Mouse (Mus musculus): Measurements from ENCODE around the gene Ap5z1. TPM values are rescaled to one million over a fixed set of nuclear protein-coding genes. Genes with fewer than 3 reads are reported as not detected.
A peak's percentile ranks its signal among the peaks of the same experiment; 100 is the strongest.

Gene Ap5z1
- polyA plus RNA-seq, 1 experiment: 26.2 TPM

DNA sequence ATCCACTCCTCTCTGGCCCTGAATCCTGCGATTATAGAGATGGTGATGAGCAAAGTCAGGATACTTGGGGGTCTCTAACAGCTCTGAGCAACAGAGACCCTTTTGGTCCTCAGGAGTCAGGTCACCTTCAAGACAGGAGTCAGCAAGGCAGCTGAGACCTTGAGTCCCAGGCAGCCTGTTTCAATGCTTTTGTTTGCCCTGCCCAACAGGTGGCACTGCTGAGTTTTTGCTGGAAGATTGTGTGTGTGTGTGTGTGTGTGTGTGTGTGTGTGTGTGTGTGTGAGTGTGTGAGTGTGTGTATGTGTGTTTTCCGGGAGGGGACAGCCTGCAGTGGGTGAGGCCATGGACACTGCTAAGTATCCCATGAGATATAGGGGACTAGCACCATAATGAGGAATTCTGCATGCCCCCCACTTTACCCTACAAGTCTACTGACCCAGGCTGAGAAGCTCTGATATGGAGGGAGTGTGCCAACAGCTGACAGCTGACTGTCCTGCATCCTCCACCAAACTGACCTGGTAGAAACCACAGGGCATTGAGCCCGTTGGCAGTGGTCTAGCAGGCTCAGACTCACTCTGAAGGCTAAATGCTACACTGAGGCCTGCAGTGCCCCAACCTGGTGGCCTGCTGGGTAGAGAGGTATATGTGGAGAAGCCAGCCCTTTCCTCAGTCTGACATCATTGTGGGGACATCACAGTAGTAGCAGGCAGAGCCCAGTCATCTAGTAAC, 42.1 kb downstream of the Ap5z1 start:
- H3K36me3 ChIP-seq (replicated peaks; ENCODE audit: low read length): no peaks in the 10 kb centered on the region
- H3K4me3 ChIP-seq (replicated peaks): no peak overlapping the region
- TF ChIP-seq FLI1 (IDR thresholded peaks at IDR 0.05; ENCODE audit: low read length): no peak
- TF ChIP-seq GATA1 (IDR thresholded peaks at IDR 0.05; ENCODE audit: borderline replicate concordance, low read length): no peak
- peaks cover 35% of the 10 kb centered on the region for H3K4me1 ChIP-seq
- H3K9me3 ChIP-seq: no peaks in the 10 kb centered on the region
- H3K27me3 ChIP-seq (replicated peaks): peaks cover 64% of the 10 kb centered on the region

DNA sequence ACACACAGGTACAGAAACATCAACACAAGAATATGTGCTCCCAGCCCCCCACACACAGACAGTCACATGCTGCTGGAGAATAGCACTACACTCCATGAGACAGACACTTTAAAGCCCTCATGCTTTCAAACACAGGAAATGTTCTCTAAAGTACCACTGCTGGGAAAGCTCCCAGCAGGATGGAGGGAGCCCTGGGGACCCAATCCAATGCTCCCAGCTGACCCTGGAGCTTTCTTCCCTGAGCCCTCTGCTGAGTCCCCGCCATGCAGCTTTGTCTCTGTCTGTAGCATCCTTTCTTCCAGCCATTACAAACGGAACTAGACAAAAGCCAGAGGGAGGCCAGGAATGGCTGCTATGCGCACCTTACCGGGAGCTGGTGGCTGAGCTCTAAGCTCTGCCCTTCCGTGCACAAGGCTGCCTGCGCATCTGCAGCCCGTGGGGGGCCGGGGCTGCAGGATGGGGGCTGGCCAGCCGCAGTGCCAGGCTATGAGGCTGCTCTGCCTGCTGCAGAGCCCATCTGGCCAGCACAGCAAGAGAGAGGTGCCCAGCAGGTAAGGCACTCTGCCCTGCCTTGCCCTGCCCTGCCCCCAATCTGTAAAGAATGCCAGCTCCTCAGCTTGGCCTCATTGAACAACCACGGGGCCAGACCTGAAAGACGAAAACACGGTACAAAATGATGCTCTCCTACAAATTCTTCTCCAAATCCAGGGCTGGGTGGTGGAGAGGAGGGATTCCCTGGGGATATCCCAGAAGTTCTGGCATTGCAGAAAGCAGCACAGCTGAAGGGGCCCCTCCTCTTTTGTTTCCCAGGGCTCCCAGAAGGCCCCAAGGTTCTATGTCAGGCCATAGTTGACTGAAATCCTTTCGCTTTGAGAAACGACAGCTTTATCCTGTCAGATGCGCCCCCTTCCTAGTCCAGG, 45.7 kb downstream of the Ap5z1 start:
- Histone ChIP-seq H3K9me3 (no peaks in the 10 kb centered on the region), H3K36me3 (replicated peaks; ENCODE audit: low read length) (no peaks in the 10 kb centered on the region), H3K4me3 (replicated peaks) (no peak overlapping the region), H3K27me3 (replicated peaks) (peaks cover 74% of the 10 kb centered on the region), H3K4me1 (peaks cover 32% of the 10 kb centered on the region)
- TF ChIP-seq FLI1 (IDR thresholded peaks at IDR 0.05; ENCODE audit: low read length) (no peak), GATA1 (IDR thresholded peaks at IDR 0.05; ENCODE audit: borderline replicate concordance, low read length) (no peak)

DNA sequence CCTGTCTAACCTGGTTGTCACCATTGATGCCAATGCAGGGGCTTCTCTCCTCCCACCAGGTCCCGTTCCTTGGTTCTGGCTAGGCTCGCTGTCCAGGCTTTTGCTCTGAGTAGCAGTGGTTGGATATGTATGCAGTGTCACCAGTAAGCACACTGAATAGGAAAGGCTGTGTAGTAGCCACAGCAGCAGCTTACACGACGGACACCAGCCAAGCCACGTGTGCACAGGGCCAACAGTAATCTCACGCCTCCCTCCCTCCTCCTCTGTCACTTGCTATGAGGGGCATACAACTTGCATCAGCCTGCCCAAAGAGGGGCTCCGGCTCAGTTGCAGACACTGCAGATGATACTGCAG, 46.3 kb downstream of the Ap5z1 start:
- Histone ChIP-seq H3K9me3 (no peaks in the 10 kb centered on the region), H3K27me3 (replicated peaks) (peaks cover 76% of the 10 kb centered on the region), H3K4me1 (peaks cover 32% of the 10 kb centered on the region), H3K36me3 (replicated peaks; ENCODE audit: low read length) (no peaks in the 10 kb centered on the region), H3K4me3 (replicated peaks) (peak overlapping the region; percentile 47)
- TF ChIP-seq GATA1 (IDR thresholded peaks at IDR 0.05; ENCODE audit: borderline replicate concordance, low read length) (no peak), FLI1 (IDR thresholded peaks at IDR 0.05; ENCODE audit: low read length) (no peak)

DNA sequence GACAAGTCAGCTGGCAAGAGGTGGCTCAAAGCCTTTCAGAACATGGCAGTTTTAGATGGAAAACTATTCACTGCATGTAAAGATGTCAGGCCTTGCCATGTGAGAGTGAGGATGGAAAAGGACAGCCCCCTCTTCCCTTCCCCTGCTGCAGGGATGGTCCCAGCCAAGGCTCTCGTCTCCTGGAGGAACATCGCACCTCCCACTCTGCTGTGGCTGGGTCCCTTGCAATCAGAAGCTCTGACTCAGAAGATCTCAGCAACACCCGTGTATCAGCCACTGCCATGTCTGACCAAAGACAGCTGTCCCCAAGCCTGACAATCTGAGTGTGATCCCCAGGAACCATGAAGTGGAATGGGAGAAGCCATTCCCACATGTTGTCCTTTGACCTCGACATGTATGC, 48.4 kb downstream of the Ap5z1 start:
- Histone ChIP-seq H3K36me3 (replicated peaks; ENCODE audit: low read length) (no peaks in the 10 kb centered on the region), H3K4me3 (replicated peaks) (no peak overlapping the region)
- TF ChIP-seq FLI1 (IDR thresholded peaks at IDR 0.05; ENCODE audit: low read length) (no peak), GATA1 (IDR thresholded peaks at IDR 0.05; ENCODE audit: borderline replicate concordance, low read length) (no peak)

DNA sequence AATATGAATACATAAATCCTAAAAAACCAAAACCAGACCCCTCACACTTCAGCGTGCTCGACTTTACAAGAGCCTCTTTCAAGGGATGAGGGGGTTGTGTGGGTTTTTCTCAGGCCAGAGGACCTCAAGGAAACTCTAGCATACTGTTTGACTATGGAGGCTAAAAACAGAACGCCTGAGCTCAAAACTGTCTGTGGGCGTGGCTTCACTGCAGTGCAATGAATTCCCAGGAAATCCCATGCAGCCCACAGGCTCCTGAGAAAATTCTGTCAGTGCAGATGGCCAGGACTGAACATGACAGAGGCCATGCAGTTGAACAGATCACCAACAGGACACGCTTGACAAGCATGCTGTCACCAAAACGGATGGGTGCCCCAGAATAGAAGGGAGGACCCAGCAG, 55.2 kb downstream of the Ap5z1 start:
- Histone ChIP-seq H3K36me3 (replicated peaks; ENCODE audit: low read length) (peaks cover 14% of the 10 kb centered on the region), H3K4me3 (replicated peaks) (no peak overlapping the region), H3K4me1 (peaks cover 56% of the 10 kb centered on the region), H3K9me3 (peaks cover 45% of the 10 kb centered on the region), H3K27me3 (replicated peaks) (peaks cover 21% of the 10 kb centered on the region)
- TF ChIP-seq FLI1 (IDR thresholded peaks at IDR 0.05; ENCODE audit: low read length) (no peak), GATA1 (IDR thresholded peaks at IDR 0.05; ENCODE audit: borderline replicate concordance, low read length) (no peak)

More for the DNA sequence above, 48.4 kb downstream of the Ap5z1 start:
- peaks cover 30% of the 10 kb centered on the region for H3K4me1 ChIP-seq
- H3K9me3 ChIP-seq: no peaks in the 10 kb centered on the region
- peaks cover 71% of the 10 kb centered on the region for H3K27me3 ChIP-seq (replicated peaks)

DNA sequence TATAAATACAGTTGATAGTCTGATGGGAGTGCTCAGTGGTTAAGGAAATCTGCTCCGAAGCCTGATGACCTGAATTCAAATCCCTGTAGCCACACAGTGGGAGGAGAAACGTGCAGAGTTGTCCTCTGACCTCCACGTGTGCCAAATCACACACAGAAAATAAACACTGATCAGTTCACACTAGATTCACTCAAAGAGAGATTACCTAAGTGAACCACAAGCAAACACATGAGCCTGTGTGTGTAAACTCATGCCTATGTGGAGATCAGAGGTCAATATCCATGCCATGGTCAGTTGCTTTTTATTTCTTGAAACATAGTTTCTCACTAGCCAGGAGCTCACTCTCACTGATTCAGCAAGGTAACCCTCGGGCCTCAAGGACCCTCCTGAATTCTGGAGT, 56.6 kb downstream of the Ap5z1 start:
- peaks cover 45% of the 10 kb centered on the region for H3K9me3 ChIP-seq
- TF ChIP-seq FLI1 (IDR thresholded peaks at IDR 0.05; ENCODE audit: low read length): no peak
- no peak for TF ChIP-seq GATA1 (IDR thresholded peaks at IDR 0.05; ENCODE audit: borderline replicate concordance, low read length)
- H3K36me3 ChIP-seq (replicated peaks; ENCODE audit: low read length): peaks cover 14% of the 10 kb centered on the region
- no peak overlapping the region for H3K4me3 ChIP-seq (replicated peaks)
- peaks cover 60% of the 10 kb centered on the region for H3K4me1 ChIP-seq
- peaks cover 29% of the 10 kb centered on the region for H3K27me3 ChIP-seq (replicated peaks)

DNA sequence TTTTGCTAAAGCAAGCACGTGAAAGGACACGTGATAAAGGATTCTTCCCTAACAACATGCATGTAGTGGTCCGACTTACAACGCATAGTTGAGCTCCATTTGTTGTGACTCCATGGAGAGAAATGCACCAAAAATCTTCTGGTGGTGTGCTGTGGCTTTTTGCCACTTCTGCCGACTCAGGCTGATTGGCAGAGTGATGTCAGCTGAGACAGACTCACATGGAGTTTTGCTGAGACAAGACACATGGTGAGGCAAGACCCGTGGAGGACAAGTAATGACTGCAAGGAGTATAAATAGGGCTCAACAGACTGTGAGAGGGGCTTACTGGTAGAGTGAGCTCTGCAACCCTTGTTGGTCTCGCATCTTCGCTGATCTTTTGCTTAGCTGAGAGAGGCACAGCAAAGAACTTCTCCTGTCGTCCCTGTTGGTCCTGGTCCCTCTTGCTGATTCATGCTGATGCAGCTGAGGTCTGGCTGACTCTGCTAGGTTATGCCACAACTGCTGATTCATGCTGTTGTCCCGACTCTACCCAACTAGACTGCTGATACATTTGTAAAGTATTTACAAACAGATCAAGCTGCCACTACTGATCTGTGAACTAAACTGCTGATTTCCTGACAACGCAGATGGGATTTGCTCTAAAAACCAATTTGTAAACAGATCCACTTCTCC, 57.6 kb downstream of the Ap5z1 start:
- H3K9me3 ChIP-seq: peaks cover 45% of the 10 kb centered on the region
- peak overlapping the region; percentile 85 for H3K4me3 ChIP-seq (replicated peaks)
- H3K36me3 ChIP-seq (replicated peaks; ENCODE audit: low read length): peaks cover 14% of the 10 kb centered on the region
- peaks cover 30% of the 10 kb centered on the region for H3K27me3 ChIP-seq (replicated peaks)
- H3K4me1 ChIP-seq: peaks cover 59% of the 10 kb centered on the region
- TF ChIP-seq FLI1 (IDR thresholded peaks at IDR 0.05; ENCODE audit: low read length) (no peak), GATA1 (IDR thresholded peaks at IDR 0.05; ENCODE audit: borderline replicate concordance, low read length) (no peak)

DNA sequence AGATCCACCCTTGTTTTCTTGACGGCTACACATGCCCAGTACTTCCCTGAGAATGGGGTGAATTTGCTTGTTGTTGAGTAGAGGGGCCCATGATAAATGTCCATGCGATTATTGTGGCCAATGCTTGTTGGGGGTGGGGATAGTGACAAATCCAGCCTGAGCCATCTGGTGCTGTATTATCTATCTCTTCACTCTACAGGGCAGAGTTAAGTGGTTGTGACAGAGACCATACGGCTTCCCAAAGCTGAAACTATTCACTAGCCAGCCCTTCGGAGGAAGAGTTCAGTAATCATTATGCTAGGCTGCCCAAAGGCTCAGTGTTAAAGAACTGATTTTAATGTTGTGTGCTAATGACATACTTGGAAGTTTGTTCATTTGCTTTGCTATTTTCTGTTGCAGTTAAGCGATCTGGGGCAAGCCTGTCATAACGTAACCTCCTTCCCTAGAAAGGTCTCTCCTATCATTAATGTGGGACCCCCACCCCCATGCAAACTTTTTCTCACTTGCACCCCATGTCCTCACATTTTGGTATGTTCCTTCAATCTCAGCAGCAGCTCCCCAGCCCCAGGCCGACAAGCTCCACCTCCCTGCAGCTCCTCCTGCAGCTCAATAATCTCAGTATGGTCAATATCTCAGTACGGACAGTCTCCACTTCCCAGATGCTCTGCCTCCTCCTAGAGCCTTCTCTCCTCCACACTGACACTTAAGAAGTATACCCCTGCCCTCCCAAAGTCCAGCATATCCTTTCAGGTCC, 61.1 kb downstream of the Ap5z1 start:
- Histone ChIP-seq H3K27me3 (replicated peaks) (peaks cover 35% of the 10 kb centered on the region), H3K9me3 (peaks cover 42% of the 10 kb centered on the region), H3K4me1 (peaks cover 37% of the 10 kb centered on the region), H3K4me3 (replicated peaks) (no peak overlapping the region), H3K36me3 (replicated peaks; ENCODE audit: low read length) (peaks cover 14% of the 10 kb centered on the region)
- TF ChIP-seq FLI1 (IDR thresholded peaks at IDR 0.05; ENCODE audit: low read length) (no peak), GATA1 (IDR thresholded peaks at IDR 0.05; ENCODE audit: borderline replicate concordance, low read length) (no peak)

Other genes starting within 250 kb of the Ap5z1 start
- gene Foxk1, start 62.4 kb upstream of the Ap5z1 start, polyA plus RNA-seq (2012; ENCODE audit: insufficient read depth, low replicate concordance): 13.3 and 39.1 TPM in 2 replicates
- gene Papolb, start 66.1 kb downstream of the Ap5z1 start, polyA plus RNA-seq (2012; ENCODE audit: insufficient read depth, low replicate concordance): not detected in 2 replicates
- gene Radil, start 87.2 kb downstream of the Ap5z1 start, polyA plus RNA-seq (2012; ENCODE audit: insufficient read depth, low replicate concordance): 1.9 TPM in 1 of 2 replicates, not detected in the other
- gene Mmd2, start 144.9 kb downstream of the Ap5z1 start, polyA plus RNA-seq (2012; ENCODE audit: insufficient read depth, low replicate concordance): not detected in 2 replicates
- gene Wipi2, start 163.8 kb downstream of the Ap5z1 start, polyA plus RNA-seq (2012; ENCODE audit: insufficient read depth, low replicate concordance): 3.2 and 4.7 TPM in 2 replicates
- 0.04 TPM in 1 of 2 replicates, not detected in the other for gene Slc29a4, start 228.6 kb downstream of the Ap5z1 start, polyA plus RNA-seq (2012; ENCODE audit: insufficient read depth, low replicate concordance)